Mouse (Mus musculus) olfactory bulb, adult 2 months (tissue): Measurements from ENCODE around the gene Psmg4. TPM values are rescaled to one million over a fixed set of nuclear protein-coding genes. Genes with fewer than 3 reads are reported as not detected.

Experiments
- H3K27ac ChIP-seq: fragments of 200-500 bp; 2 replicates; pipeline ENCODE4 v1.5.1; 2012; ENCODE audit warnings: low read depth, low read length; ENCODE audit not compliant: insufficient read depth
- H3K4me1 ChIP-seq: fragments of 200-500 bp; 2 replicates; pipeline ENCODE4 v1.6.1; 2012; ENCODE audit warnings: low read length; ENCODE audit not compliant: control insufficient read depth, insufficient read depth
- H3K4me3 ChIP-seq: fragments of 200-500 bp; 2 replicates; pipeline ENCODE4 v1.5.1; 2012; ENCODE audit warnings: mild to moderate bottlenecking, low read depth, low read length, moderate library complexity; ENCODE audit not compliant: insufficient read depth
- CTCF ChIP-seq: fragments of 200-500 bp; IDR thresholded peaks from 2 replicates; pipeline ENCODE4 v1.5.1; 2012; ENCODE audit warnings: low read depth, mild to moderate bottlenecking, low read length, moderate library complexity; ENCODE audit not compliant: insufficient read depth
- POLR2A ChIP-seq: fragments of 200-500 bp; IDR thresholded peaks from 2 replicates; pipeline ENCODE4 v1.6.1; 2012; ENCODE audit warnings: mild to moderate bottlenecking, low read depth, low read length, moderate library complexity; ENCODE audit not compliant: insufficient read depth
- WGBS: fragments of 180-500 bp; shearing (Covaris S2); methylation state at CpG from one replicate; pipeline ENCODE4 v1.1.7; 2018; 5-methylcytosine and 5-hydroxymethylcytosine counted together
- polyA plus RNA-seq: library from polyadenylated mRNA; stranded (reverse); fragments of >200 nt; gene quantifications from 2 replicates; pipeline ENCODE4 v1.2.4, GENCODE M21; 2012; ENCODE audit warnings: low replicate concordance; ENCODE audit not compliant: missing spikeins, insufficient read depth, insufficient read length

The Psmg4 gene
- polyA plus RNA-seq, 1 experiment, result not detected

DNA sequence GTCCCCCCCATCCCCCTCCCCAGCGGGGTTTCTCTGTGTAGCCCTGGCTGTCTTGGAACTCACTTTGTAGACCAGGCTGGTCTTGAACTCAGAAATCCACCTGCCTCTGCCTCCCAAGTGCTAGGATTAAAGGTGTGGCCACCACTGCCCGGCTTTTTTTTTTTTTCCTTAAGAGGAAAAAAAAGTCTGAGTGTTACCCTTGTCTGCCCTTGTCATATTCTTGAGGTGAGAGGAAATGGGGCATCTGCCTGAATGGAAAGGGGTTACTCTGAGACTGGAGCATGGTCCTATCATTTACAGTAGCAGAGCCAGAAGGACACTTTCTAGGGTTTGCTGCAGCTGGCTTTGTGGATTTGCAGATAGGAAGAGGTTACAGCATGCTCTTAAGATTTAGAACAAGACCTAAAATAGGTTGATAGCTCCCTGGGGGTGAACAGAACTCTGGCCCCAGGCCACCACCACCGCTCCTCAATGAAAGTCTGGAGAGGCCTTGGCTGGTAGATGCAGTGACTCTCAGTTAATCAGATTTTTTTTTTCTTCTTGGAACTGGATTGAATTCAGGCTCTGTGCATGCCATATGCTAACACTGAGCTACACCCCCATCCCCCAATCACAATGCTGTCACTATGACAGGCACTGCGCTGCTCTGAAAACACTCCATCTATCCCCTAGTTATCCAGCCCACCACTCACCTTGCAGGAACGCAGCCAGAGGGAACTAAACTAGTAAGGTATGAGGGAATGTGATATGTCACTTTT, 9.3 kb upstream of the Psmg4 start:
- 63% methylated on average over 5 of the region's 5 CpGs for WGBS
- no peak for TF ChIP-seq POLR2A
- H3K4me1 ChIP-seq, result peaks cover 9% of the 10 kb centered on the region
- no peak overlapping the region for H3K4me3 ChIP-seq
- no peak overlapping the region for H3K27ac ChIP-seq

DNA sequence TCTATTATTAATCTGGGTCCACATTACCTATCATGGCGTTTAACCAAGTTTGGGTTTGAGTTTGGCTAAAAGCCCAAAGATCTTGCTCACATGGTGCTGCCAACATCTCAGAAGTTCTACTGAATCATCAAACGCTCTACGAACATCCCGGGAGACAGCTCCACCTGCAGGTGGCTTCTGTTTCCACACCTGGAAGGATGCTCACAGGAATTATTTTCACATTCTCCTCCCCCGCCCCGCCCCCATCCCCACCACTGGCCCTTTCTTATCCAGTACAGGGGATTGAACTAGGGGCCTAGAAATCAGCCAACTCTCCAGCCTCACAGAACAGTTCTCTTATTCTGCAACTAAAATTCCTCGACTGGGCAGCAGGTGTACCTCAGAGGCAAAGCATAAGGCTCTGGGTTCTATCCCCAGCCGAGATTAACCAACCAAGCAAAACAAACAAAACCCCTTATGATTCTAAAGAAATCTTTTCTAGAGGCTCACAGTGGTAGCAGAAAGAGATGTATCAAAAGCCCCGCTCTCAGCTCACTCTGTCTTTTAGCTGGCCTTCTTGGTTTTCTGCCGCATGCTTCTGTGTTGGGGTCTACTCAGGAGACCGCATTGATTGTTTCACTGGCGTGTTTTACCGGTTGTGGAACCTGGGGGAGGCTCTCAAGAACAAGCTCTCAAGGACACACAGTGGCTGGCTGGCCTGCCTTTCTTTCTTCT, 8.4 kb upstream of the Psmg4 start:
- Histone ChIP-seq H3K4me1 (peaks cover 7% of the 10 kb centered on the region), H3K27ac (no peak overlapping the region), H3K4me3 (0 out of 2 replicates have a peak overlapping the region, but pooled peaks have one; percentile 4)
- 17% methylated on average over 13 of the region's 13 CpGs for WGBS
- no peak for TF ChIP-seq POLR2A
- TF ChIP-seq CTCF, result 0 out of 2 replicates have a peak, but pooled peaks have one; percentile 12

GRCm38 (mm10) chr13:34154931-34155272, 7.9 kb upstream of the Psmg4 start:
- 16% methylated on average over 3 of the region's 3 CpGs for WGBS
- Histone ChIP-seq H3K4me1 (peaks cover 7% of the 10 kb centered on the region), H3K4me3 (0 out of 2 replicates have a peak overlapping the region, but pooled peaks have one; percentile 4), H3K27ac (no peak overlapping the region)
- no peak for TF ChIP-seq POLR2A
- no peak for TF ChIP-seq CTCF

- Histone ChIP-seq H3K4me1 (no peaks in the 10 kb centered on the region), H3K27ac (no peak overlapping the region), H3K4me3 (no peak overlapping the region)
- WGBS, result 48% methylated on average over 8 of the region's 8 CpGs
- TF ChIP-seq POLR2A (no peak), CTCF (no peak)
These were observed 6.5 kb upstream of the Psmg4 start for GRCm38 (mm10) chr13:34156133-34156839.

DNA sequence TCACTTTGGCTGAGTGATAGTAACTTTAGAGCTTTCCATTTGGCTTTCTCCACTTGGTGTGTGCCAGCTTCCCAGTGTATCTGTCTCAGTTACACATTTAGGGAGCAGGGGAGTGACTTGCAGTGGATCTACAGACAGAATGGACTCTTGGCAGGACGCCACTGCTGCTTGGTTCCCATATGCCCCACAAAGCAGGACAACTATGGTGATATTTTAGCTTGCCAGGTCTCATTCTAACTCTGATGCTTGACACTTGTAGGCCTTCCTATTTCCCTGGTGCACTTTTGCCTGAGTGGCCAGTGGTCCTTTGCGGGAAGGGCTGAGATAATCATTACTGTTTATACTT, 6.0 kb upstream of the Psmg4 start:
- Histone ChIP-seq H3K4me1 (no peaks in the 10 kb centered on the region), H3K4me3 (no peak overlapping the region), H3K27ac (no peak overlapping the region)
- TF ChIP-seq CTCF, result no peak
- no peak for TF ChIP-seq POLR2A
- WGBS, result 63% methylated on average over 2 of the region's 2 CpGs

GRCm38 (mm10) chr13:34157596-34158157, 5.1 kb upstream of the Psmg4 start:
- Histone ChIP-seq H3K4me3 (no peak overlapping the region), H3K4me1 (0 out of 2 replicates have a peak, but pooled peaks cover 2% of the 10 kb centered on the region), H3K27ac (no peak overlapping the region)
- 78% methylated on average over 3 of the region's 3 CpGs for WGBS
- no peak for TF ChIP-seq CTCF

DNA sequence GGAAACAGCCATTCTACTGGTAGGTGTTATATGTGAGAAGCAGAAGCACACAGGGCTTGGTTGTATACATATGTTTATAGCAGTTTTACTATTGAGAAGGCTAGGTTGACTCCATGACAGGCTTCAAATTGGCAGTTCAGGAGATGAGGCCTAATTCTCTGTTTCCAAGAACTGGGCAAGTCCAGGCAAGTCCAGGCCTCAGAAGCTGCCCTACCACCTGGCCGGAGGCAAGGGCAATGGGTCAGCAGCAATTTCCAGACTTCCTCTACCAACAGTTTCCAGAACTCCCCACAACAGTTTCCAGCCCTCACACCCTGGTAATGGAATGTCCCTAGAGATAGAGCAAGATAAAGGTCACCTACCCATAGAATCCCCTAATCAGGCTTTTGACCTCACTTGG, 2.8 kb upstream of the Psmg4 start:
- 96% methylated on average over 1 of the region's 1 CpGs for WGBS
- no peak overlapping the region for H3K27ac ChIP-seq
- TF ChIP-seq CTCF (no peak), POLR2A (no peak)
- H3K4me1 ChIP-seq, result peaks cover 8% of the 10 kb centered on the region; the same call in 1 of the 2 replicates
- no peak overlapping the region for H3K4me3 ChIP-seq

- 18% methylated on average over 12 of the region's 12 CpGs for WGBS
- TF ChIP-seq POLR2A (no peak), CTCF (no peak)
- H3K4me1 ChIP-seq, result peaks cover 8% of the 10 kb centered on the region; the same call in 1 of the 2 replicates
- peak overlapping the region; percentile 62 for H3K4me3 ChIP-seq
- no peak overlapping the region for H3K27ac ChIP-seq
These were observed 676 bp downstream of the Psmg4 start for GRCm38 (mm10) chr13:34163304-34163975.

DNA sequence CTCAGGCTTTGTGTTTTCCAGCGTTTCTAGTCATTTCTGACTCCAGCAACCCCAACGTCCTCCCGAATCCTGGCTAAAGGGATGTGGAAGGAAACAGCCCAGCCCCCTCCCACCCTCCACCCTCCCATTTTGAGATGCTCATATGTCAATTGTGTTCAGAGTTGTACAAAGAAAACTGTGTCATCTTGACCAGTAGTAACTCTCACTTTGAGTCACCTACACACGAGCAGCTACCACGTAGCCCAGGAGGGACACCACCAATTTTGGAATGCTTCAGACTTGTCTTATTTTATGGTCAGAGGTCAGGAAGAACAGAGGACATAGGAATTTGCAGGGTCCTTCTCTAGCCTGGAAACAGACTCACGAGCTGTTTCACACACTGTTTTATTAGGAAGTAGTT, 11.3 kb downstream of the Psmg4 start:
- no peak overlapping the region for H3K27ac ChIP-seq
- H3K4me3 ChIP-seq, result no peak overlapping the region
- no peaks in the 10 kb centered on the region for H3K4me1 ChIP-seq
- TF ChIP-seq POLR2A (no peak), CTCF (no peak)
- WGBS, result 94% methylated on average over 6 of the region's 6 CpGs
